Mouse (Mus musculus) forebrain, embryonic 12.5 days (tissue): ENCODE measurements around the gene Ugt1a9. TPM values are rescaled to one million over a fixed set of nuclear protein-coding genes. Genes with fewer than 3 reads are reported as not detected.

Source experiments
- ATAC-seq: fragments of 200-750 bp; cut with Nextera tagmentation; 2 replicates; pipeline ENCODE4 v1.8.0; 2017; ENCODE audit warnings: moderate TSS enrichment; ENCODE audit not compliant: low FRiP score
- H3K27ac ChIP-seq: fragments of 300-500 bp; sonication (generic); 2 replicates; pipeline ENCODE4 v1.5.1; 2016; ENCODE audit warnings: mild to moderate bottlenecking
- H3K27me3 ChIP-seq: fragments of 300-500 bp; sonication (generic); 2 replicates; pipeline ENCODE4 v1.6.1; 2016; ENCODE audit warnings: mild to moderate bottlenecking
- H3K36me3 ChIP-seq: fragments of 300-500 bp; sonication (generic); replicated peaks from 2 replicates; pipeline ENCODE4 v1.6.1; 2016; ENCODE audit warnings: mild to moderate bottlenecking
- H3K4me1 ChIP-seq: fragments of 300-500 bp; sonication (generic); 2 replicates; pipeline ENCODE4 v1.6.1; 2016
- H3K4me2 ChIP-seq: fragments of 300-500 bp; sonication (generic); 2 replicates; pipeline ENCODE4 v1.6.1; 2016; ENCODE audit warnings: mild to moderate bottlenecking, moderate library complexity
- H3K4me3 ChIP-seq: fragments of 300-500 bp; sonication (generic); replicated peaks from 2 replicates; pipeline ENCODE4 v1.5.1; 2016; ENCODE audit warnings: mild to moderate bottlenecking
- H3K9ac ChIP-seq: fragments of 300-500 bp; sonication (generic); 2 replicates; pipeline ENCODE4 v1.6.1; 2016; ENCODE audit warnings: mild to moderate bottlenecking
- H3K9me3 ChIP-seq: fragments of 300-500 bp; sonication (generic); 2 replicates; pipeline ENCODE4 v1.6.1; 2016
- WGBS: fragments of 180-500 bp; shearing (Covaris S2); methylation state at CpG from one replicate; pipeline ENCODE4 v1.1.7; 2016; 5-methylcytosine and 5-hydroxymethylcytosine counted together
- polyA plus RNA-seq: library from polyadenylated mRNA; unstranded; fragments of >200 nt; fragmentation: Nextera tagmentation; extraction: Ambion mirVana; gene quantifications from 2 replicates; pipeline ENCODE4 v1.2.1, GENCODE M21; 2016

Ugt1a9 gene
- polyA plus RNA-seq, 1 experiment from 2014 or later = not detected

GRCm38 (mm10) chr1:88262255-88262654, 191.7 kb downstream of the Ugt1a9 start:
- Histone ChIP-seq H3K9ac (no peak overlapping the region), H3K36me3 (peaks cover 82% of the 10 kb centered on the region), H3K27me3 (no peaks in the 10 kb centered on the region), H3K4me1 (no peaks in the 10 kb centered on the region), H3K9me3 (peaks cover 34% of the 10 kb centered on the region), H3K27ac (no peak overlapping the region), H3K4me2 (no peak overlapping the region), H3K4me3 (no peak overlapping the region)
- 86% methylated on average over 4 of the region's 4 CpGs for WGBS
- ATAC-seq = no peak

- no peak for ATAC-seq
- Histone ChIP-seq H3K4me2 (no peak overlapping the region), H3K4me3 (no peak overlapping the region), H3K27me3 (no peaks in the 10 kb centered on the region), H3K36me3 (peaks cover 89% of the 10 kb centered on the region), H3K9me3 (peaks cover 27% of the 10 kb centered on the region), H3K4me1 (no peaks in the 10 kb centered on the region), H3K27ac (no peak overlapping the region), H3K9ac (no peak overlapping the region)
- WGBS = 78% methylated on average over 6 of the region's 6 CpGs
Measured at GRCm38 (mm10) chr1:88262961-88263360, 192.4 kb downstream of the Ugt1a9 start.

- Histone ChIP-seq H3K36me3 (peaks cover 97% of the 10 kb centered on the region), H3K27me3 (no peaks in the 10 kb centered on the region), H3K9ac (no peak overlapping the region), H3K4me3 (no peak overlapping the region), H3K27ac (no peak overlapping the region), H3K9me3 (peaks cover 22% of the 10 kb centered on the region; the same call in 1 of the 2 replicates), H3K4me1 (no peaks in the 10 kb centered on the region), H3K4me2 (no peak overlapping the region)
- WGBS = 91% methylated on average over 5 of the region's 5 CpGs
- ATAC-seq = no peak
Measured at GRCm38 (mm10) chr1:88263778-88264177, 193.2 kb downstream of the Ugt1a9 start.

GRCm38 (mm10) chr1:88264237-88264868, 193.8 kb downstream of the Ugt1a9 start:
- peaks cover 20% of the 10 kb centered on the region; the same call in 1 of the 2 replicates for H3K9me3 ChIP-seq
- no peak overlapping the region for H3K9ac ChIP-seq
- ATAC-seq = no peak
- peaks cover 100% of the 10 kb centered on the region for H3K36me3 ChIP-seq
- no peak overlapping the region for H3K27ac ChIP-seq
- no peak overlapping the region for H3K4me2 ChIP-seq
- no peaks in the 10 kb centered on the region for H3K27me3 ChIP-seq
- no peaks in the 10 kb centered on the region for H3K4me1 ChIP-seq
- H3K4me3 ChIP-seq = no peak overlapping the region
- WGBS = 89% methylated on average over 7 of the region's 7 CpGs

- H3K4me1 ChIP-seq = no peaks in the 10 kb centered on the region
- no peak overlapping the region for H3K4me2 ChIP-seq
- no peak overlapping the region for H3K4me3 ChIP-seq
- WGBS = 77% methylated on average over 4 of the region's 4 CpGs
- no peak for ATAC-seq
- H3K9me3 ChIP-seq = peaks cover 15% of the 10 kb centered on the region; the same call in 1 of the 2 replicates
- H3K27me3 ChIP-seq = no peaks in the 10 kb centered on the region
- no peak overlapping the region for H3K9ac ChIP-seq
- H3K36me3 ChIP-seq = peaks cover 100% of the 10 kb centered on the region
- no peak overlapping the region for H3K27ac ChIP-seq
Measured at GRCm38 (mm10) chr1:88264869-88265240, 194.3 kb downstream of the Ugt1a9 start.

- Histone ChIP-seq H3K4me1 (no peaks in the 10 kb centered on the region), H3K4me2 (no peak overlapping the region), H3K27ac (no peak overlapping the region), H3K36me3 (peaks cover 91% of the 10 kb centered on the region), H3K9ac (no peak overlapping the region), H3K9me3 (0 out of 2 replicates have a peak, but pooled peaks cover 10% of the 10 kb centered on the region), H3K27me3 (no peaks in the 10 kb centered on the region), H3K4me3 (no peak overlapping the region)
- ATAC-seq = no peak
- 89% methylated on average over 13 of the region's 13 CpGs for WGBS
Measured at GRCm38 (mm10) chr1:88266123-88266522, 195.5 kb downstream of the Ugt1a9 start.

- ATAC-seq = peak; percentile 18; the same call in 1 of the 2 replicates
- Histone ChIP-seq H3K4me3 (no peak overlapping the region), H3K4me1 (no peaks in the 10 kb centered on the region), H3K4me2 (no peak overlapping the region), H3K27me3 (no peaks in the 10 kb centered on the region), H3K27ac (no peak overlapping the region), H3K9me3 (0 out of 2 replicates have a peak, but pooled peaks cover 5% of the 10 kb centered on the region), H3K9ac (no peak overlapping the region), H3K36me3 (peaks cover 91% of the 10 kb centered on the region)
- 94% methylated on average over 6 of the region's 6 CpGs for WGBS
Measured at GRCm38 (mm10) chr1:88267489-88267888, 196.9 kb downstream of the Ugt1a9 start.

- no peaks in the 10 kb centered on the region for H3K27me3 ChIP-seq
- no peak overlapping the region for H3K9ac ChIP-seq
- no peak overlapping the region for H3K27ac ChIP-seq
- H3K9me3 ChIP-seq = 0 out of 2 replicates have a peak, but pooled peaks cover 5% of the 10 kb centered on the region
- H3K4me2 ChIP-seq = no peak overlapping the region
- H3K36me3 ChIP-seq = peaks cover 90% of the 10 kb centered on the region
- H3K4me3 ChIP-seq = no peak overlapping the region
- no peaks in the 10 kb centered on the region for H3K4me1 ChIP-seq
- ATAC-seq = no peak
- 85% methylated on average over 6 of the region's 6 CpGs for WGBS
Measured at GRCm38 (mm10) chr1:88268070-88268469, 197.5 kb downstream of the Ugt1a9 start.

Other genes starting within 250 kb of the Ugt1a9 start
- 43.2 and 45.8 TPM in 2 replicates for gene Dgkd, start 217.5 kb upstream of the Ugt1a9 start, polyA plus RNA-seq
- 39.8 and 40.1 TPM in 2 replicates for gene Usp40, start 62.2 kb upstream of the Ugt1a9 start, polyA plus RNA-seq
- not detected in 2 replicates for gene Ugt1a10, start 15.4 kb upstream of the Ugt1a9 start, polyA plus RNA-seq
- not detected in 2 replicates for gene Ugt1a8, start 17.0 kb downstream of the Ugt1a9 start, polyA plus RNA-seq
- 0.55 and 0.70 TPM in 2 replicates for gene Ugt1a7c, start 24.3 kb downstream of the Ugt1a9 start, polyA plus RNA-seq
- gene Ugt1a6b, start 32.5 kb downstream of the Ugt1a9 start, polyA plus RNA-seq = 0.19 TPM in 1 of 2 replicates, not detected in the other
- gene Ugt1a6a, start 64.0 kb downstream of the Ugt1a9 start, polyA plus RNA-seq = 0.44 and 0.93 TPM in 2 replicates
- not detected in 2 replicates for gene Ugt1a5, start 95.2 kb downstream of the Ugt1a9 start, polyA plus RNA-seq
- not detected in 2 replicates for gene Ugt1a2, start 129.8 kb downstream of the Ugt1a9 start, polyA plus RNA-seq
- 12.6 and 14.4 TPM in 2 replicates for gene Dnajb3, start 135.0 kb downstream of the Ugt1a9 start, polyA plus RNA-seq
- gene Ugt1a1, start 141.2 kb downstream of the Ugt1a9 start, polyA plus RNA-seq = not detected in 2 replicates
- gene Mroh2a, start 156.2 kb downstream of the Ugt1a9 start, polyA plus RNA-seq = 1.4 and 1.7 TPM in 2 replicates
- 209 and 210 TPM in 2 replicates for gene Hjurp, start 206.8 kb downstream of the Ugt1a9 start, polyA plus RNA-seq
- not detected in 2 replicates for gene Trpm8, start 206.9 kb downstream of the Ugt1a9 start, polyA plus RNA-seq